Mouse (Mus musculus) embryo, embryonic 11.5 days (tissue): ENCODE measurements around the gene Rasgrp4.

Source experiments
- DNase-seq: peaks from one replicate; pipeline ENCODE4 v3.0.0-alpha.2; 2012; ENCODE audit warnings: low read depth, low spot score

Gene Rasgrp4

GRCm38 (mm10) chr7:29146625-29147367 lies 12.1 kb downstream of the Rasgrp4 start:
- DNase-seq, result no peak

- DNase-seq, result no peak
Measured at GRCm38 (mm10) chr7:29148771-29149170, 14.1 kb downstream of the Rasgrp4 start.

DNA sequence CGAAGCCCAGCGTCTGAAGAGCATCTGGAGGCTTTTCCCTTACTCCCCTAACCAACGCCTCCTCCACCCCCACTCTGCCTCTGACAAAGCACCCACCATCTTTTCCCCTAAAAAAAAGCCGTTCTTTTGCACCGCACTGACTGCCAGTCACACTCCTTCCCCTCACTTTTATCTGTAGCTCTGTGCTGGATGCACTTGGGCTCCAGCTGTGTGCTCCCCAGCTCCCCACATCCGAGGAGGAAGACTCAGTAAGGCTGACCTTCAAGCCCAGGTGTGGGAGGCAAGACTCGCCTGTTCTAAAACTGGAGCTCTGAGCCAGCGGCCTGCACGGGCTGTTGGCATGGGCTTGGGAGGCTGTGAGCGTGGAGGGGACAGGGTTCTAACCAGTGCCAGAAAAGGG lies 16.8 kb downstream of the Rasgrp4 start:
- DNase-seq, result no peak

- DNase-seq, result no peak
Measured at GRCm38 (mm10) chr7:29154018-29154720, 19.5 kb downstream of the Rasgrp4 start.

- DNase-seq, result peak; percentile 73
Measured at GRCm38 (mm10) chr7:29155196-29155837, 20.7 kb downstream of the Rasgrp4 start.

DNA sequence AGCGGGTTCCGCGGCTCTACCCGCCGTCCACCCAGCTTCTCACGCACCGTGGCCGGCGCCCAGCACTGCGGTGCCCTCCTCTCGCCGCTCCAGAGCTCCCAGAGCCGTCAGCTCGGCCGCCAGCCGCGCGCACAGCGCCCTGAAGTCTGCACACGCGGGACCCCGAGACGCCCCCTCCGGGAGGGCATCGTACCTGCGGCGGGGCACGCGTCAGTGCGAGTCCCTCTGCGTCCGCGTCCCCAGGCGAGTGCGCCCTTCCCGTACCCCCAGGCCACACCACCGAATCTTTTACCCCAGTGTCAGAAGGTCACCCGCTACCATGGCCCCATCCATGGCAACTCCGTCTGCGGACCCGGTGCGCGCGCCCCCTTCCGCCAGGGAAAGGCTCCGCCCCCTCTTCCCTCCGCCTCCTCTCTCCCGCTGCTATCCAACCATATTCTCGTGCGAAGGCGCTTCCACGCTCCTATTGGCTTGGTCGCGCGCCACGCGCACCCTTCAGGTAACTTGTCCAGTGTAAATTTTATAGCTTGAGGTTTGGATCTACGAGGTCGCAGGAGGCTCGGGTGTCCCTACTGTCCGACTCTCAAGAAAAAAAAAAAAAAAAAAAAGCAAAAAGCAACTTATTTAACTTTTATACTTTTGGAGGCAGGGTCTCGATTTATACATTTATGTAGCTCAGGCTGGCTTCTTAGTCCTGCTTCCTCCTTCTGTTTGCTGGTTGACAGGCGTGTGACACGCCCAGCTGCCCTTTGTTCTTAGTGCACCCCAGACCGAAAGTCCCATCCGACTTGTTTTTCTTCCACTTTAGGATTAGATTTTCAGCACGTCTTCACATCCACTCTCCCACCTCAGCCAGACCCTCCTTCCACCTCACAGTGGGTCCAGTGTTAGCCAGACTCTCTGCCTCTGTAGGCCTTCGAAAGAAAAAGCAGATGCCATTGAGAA lies 21.5 kb downstream of the Rasgrp4 start, which contains the start of gene Fam98c:
Gene Fam98c, minus strand, starts transcription at position 397 of the 945 bp plus-strand sequence.
- peak; percentile 67 for DNase-seq

DNA sequence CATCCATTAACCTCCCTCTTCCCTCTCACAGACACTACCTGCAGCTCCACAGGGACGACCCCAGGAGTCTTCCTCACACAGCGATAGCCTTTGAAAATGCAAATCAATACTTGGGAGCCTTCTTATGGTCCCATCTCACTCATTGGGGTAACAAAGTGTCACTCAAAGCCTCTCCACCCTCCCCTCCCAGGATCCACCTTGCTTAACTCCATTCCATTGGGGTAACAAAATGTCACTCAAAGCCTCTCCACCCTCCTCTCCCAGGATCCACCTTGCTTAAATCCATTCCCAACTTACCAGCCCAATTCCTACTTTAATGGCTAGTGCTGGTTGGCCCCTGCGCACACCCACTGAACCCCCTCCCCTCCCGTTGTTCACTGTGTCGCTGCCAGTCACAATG lies 23.6 kb downstream of the Rasgrp4 start:
- DNase-seq, result no peak

DNA sequence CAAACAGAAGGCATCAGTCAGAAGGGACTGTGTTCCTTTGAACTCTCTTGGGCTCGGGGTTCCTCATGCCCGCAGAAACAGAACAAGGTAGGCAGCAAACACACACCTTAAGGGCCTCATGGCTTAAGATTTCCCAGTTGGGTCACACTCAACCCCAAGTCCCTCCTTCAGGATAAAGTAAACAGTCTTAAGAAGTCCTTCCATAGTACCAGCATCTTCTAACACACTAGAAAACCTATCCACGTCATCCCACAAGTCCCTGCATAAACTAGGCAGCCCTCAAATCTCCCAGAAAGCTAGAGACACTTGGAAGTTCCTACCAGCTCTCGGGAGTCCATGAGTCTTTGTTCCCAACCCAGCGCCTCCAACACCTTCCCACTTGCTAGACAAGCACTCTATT lies 27.6 kb downstream of the Rasgrp4 start:
- DNase-seq, result no peak

- DNase-seq, result no peak
Measured at GRCm38 (mm10) chr7:29162750-29163525, 28.3 kb downstream of the Rasgrp4 start.

DNA sequence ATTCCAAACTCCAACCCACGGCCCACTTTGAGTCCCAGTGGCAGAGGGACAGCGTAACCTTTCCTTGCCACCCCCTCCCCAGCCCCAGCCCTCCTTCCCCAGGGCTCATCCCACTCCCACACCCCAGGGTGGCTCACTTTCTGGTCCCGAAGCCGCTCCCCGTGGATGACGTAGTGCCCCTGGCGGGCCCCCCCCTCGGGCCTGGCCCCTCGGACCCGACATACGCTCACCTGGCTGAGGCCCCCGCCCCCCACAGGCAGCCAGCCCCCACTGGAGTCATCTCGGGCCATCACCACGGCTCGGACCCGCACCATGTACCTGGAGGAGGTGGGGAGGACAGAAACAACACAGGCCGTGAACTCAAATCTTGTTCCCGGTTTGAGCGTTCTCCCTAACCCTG lies 33.0 kb downstream of the Rasgrp4 start:
- no peak for DNase-seq

- DNase-seq, result no peak
Measured at GRCm38 (mm10) chr7:29168121-29168695, 33.6 kb downstream of the Rasgrp4 start.

- no peak for DNase-seq
Measured at GRCm38 (mm10) chr7:29168791-29169230, 34.2 kb downstream of the Rasgrp4 start.

DNA sequence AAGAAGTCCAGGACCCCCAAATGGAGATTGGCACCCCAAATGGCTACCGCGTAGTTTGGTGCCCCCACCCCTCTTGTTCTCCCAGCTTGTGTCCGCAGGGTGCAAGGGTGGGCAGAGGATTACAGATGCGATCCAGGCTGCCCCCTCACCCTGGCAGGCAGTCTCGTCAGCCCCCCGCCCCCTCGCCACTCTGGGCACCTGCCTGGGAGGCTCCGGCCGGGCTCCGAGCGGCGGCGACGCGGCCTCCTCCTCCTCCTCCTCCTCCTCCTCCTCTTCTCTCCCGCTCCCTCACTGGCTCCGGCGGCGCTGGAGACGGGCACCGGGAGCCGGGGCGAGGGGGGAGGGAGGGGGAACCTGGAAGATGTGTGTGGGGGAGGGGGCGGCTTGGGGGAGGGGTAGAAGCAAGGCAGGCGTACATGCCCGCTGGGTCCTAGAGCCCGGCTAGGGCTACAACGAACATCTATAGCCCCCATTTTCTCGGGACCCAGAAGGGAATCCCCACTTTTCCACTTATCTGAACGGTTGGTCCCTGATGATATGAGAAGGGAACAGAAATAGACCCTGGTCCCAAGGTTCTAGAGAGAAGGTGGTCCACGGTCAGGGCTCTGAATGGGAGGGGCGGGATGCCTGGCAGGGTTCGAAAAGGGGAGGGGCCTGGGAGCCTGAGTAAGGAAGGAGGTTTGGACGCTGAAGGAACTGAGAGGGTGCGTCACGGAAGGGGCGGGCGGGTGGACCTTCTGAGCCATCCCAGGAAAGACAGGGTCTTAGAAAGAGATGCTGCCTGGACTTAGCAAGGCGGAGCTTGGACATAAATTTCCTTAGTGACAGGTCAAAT lies 34.8 kb downstream of the Rasgrp4 start:
- DNase-seq, result peak; percentile 83

GRCm38 (mm10) chr7:29170066-29170754 lies 35.6 kb downstream of the Rasgrp4 start, which contains the start of the genes Ggn and Spred3:
Ggn (plus strand) TSS chr7:29170210.
Spred3 (minus strand) TSS chr7:29170411.
- peak; percentile 44 for DNase-seq

- DNase-seq, result no peak
Measured at GRCm38 (mm10) chr7:29170755-29171561, 36.3 kb downstream of the Rasgrp4 start.

DNA sequence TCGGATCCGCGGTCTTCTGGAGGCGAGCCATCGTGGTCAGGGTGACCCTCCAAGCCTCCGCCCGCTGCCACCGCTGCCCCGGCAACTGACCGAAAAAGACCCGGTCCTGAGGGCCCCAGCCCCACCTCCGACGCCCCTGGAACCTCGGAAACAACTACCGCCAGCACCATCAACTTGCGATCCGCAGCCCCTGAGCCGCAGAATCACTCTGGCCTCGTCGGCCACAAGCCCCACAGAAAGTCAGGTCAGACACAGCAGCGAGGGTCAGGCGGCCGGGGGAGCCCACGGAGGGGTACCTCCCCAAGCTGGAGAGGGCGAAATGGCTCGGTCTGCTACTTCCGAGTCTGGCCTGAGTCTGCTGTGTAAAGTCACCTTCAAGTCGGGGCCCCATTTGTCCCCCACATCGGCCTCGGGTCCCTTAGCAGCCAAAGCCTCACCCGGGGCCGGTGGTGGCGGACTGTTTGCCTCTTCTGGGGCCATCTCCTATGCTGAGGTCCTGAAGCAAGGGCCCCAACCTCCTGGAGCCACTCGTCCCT lies 37.0 kb downstream of the Rasgrp4 start:
- no peak for DNase-seq

GRCm38 (mm10) chr7:29172390-29173016 lies 37.9 kb downstream of the Rasgrp4 start:
- no peak for DNase-seq
